Mouse (Mus musculus) megakaryocyte, embryonic 14.5 days (primary cell): ENCODE results near the gene Purb. TPM values are rescaled to one million over a fixed set of nuclear protein-coding genes. Genes with fewer than 3 reads are reported as not detected.
A peak's percentile ranks its signal among the peaks of the same experiment; 100 is the strongest.
"Not testable (repeated sequence)": the region's sequence is repeated elsewhere in the genome, so short reads cannot be mapped to it uniquely, and the experiment has no call there.

Source experiments
- H3K27me3 ChIP-seq: replicated peaks from 2 replicates; pipeline ENCODE3; 2012; ENCODE audit warnings: inconsistent platforms
- H3K36me3 ChIP-seq: replicated peaks from 2 replicates; pipeline ENCODE3; 2012; ENCODE audit warnings: low read length, inconsistent platforms, mixed read lengths
- H3K4me1 ChIP-seq: 2 replicates; pipeline ENCODE4 v1.6.1; 2012; ENCODE audit warnings: inconsistent platforms
- H3K4me3 ChIP-seq: replicated peaks from 2 replicates; pipeline ENCODE3; 2012; ENCODE audit warnings: moderate library complexity, mild to moderate bottlenecking, inconsistent platforms
- H3K9me3 ChIP-seq: 2 replicates; pipeline ENCODE4 v1.6.1; 2012; ENCODE audit warnings: inconsistent platforms
- FLI1 ChIP-seq: IDR thresholded peaks from 2 replicates; pipeline ENCODE4 v1.6.1; 2012; ENCODE audit warnings: low read length, inconsistent platforms, mixed read lengths
- GATA1 ChIP-seq: IDR thresholded peaks from 3 replicates; pipeline ENCODE4 v1.6.1; 2012; ENCODE audit warnings: mixed read lengths, low read length, inconsistent platforms, borderline replicate concordance
- polyA plus RNA-seq: library from polyadenylated mRNA; stranded (reverse); fragments of >175 nt; gene quantifications from 2 replicates; pipeline ENCODE4 v1.2.3, GENCODE M21; 2012; ENCODE audit warnings: low replicate concordance; ENCODE audit not compliant: insufficient read depth

The Purb gene
- polyA plus RNA-seq, 1 experiment, result 8.7 TPM

GRCm38 (mm10) chr11:6474381-6474780 lies 1.3 kb downstream of the Purb start:
- Histone ChIP-seq H3K9me3 (no peaks in the 10 kb centered on the region), H3K36me3 (peaks cover 23% of the 10 kb centered on the region), H3K27me3 (no peaks in the 10 kb centered on the region), H3K4me1 (peaks cover 46% of the 10 kb centered on the region), H3K4me3 (peak overlapping the region; percentile 99)
- TF ChIP-seq GATA1 (no peak), FLI1 (no peak)

GRCm38 (mm10) chr11:6472076-6472475 lies 3.6 kb downstream of the Purb start:
- Histone ChIP-seq H3K36me3 (peaks cover 44% of the 10 kb centered on the region), H3K27me3 (no peaks in the 10 kb centered on the region), H3K4me1 (peaks cover 45% of the 10 kb centered on the region), H3K4me3 (peak overlapping the region; percentile 99), H3K9me3 (no peaks in the 10 kb centered on the region)
- no peak for TF ChIP-seq GATA1
- no peak for TF ChIP-seq FLI1

GRCm38 (mm10) chr11:6471493-6471892 lies 4.2 kb downstream of the Purb start:
- Histone ChIP-seq H3K4me1 (peaks cover 45% of the 10 kb centered on the region), H3K27me3 (no peaks in the 10 kb centered on the region), H3K36me3 (peaks cover 50% of the 10 kb centered on the region), H3K4me3 (peak overlapping the region; percentile 99), H3K9me3 (no peaks in the 10 kb centered on the region)
- TF ChIP-seq GATA1 (no peak), FLI1 (no peak)

- Histone ChIP-seq H3K4me1 (peaks cover 47% of the 10 kb centered on the region), H3K36me3 (peaks cover 54% of the 10 kb centered on the region), H3K9me3 (no peaks in the 10 kb centered on the region), H3K27me3 (no peaks in the 10 kb centered on the region), H3K4me3 (peak overlapping the region; percentile 99)
- no peak for TF ChIP-seq FLI1
- no peak for TF ChIP-seq GATA1
These were observed 4.7 kb downstream of the Purb start for GRCm38 (mm10) chr11:6471054-6471453.

- H3K36me3 ChIP-seq, result peaks cover 52% of the 10 kb centered on the region
- peaks cover 51% of the 10 kb centered on the region for H3K4me1 ChIP-seq
- H3K27me3 ChIP-seq, result no peaks in the 10 kb centered on the region
- no peak for TF ChIP-seq FLI1
- TF ChIP-seq GATA1, result no peak
- no peak overlapping the region for H3K4me3 ChIP-seq
- H3K9me3 ChIP-seq, result no peaks in the 10 kb centered on the region
These were observed 7.2 kb downstream of the Purb start for GRCm38 (mm10) chr11:6468541-6468940.

- Histone ChIP-seq H3K9me3 (no peaks in the 10 kb centered on the region), H3K36me3 (peaks cover 39% of the 10 kb centered on the region), H3K4me1 (peaks cover 34% of the 10 kb centered on the region), H3K27me3 (no peaks in the 10 kb centered on the region), H3K4me3 (no peak overlapping the region)
- TF ChIP-seq GATA1 (no peak), FLI1 (no peak)
These were observed 10.6 kb downstream of the Purb start for GRCm38 (mm10) chr11:6465122-6465521.

GRCm38 (mm10) chr11:6463159-6463837 lies 12.4 kb downstream of the Purb start:
- peaks cover 4% of the 10 kb centered on the region; the same call in 1 of the 2 replicates for H3K9me3 ChIP-seq
- TF ChIP-seq GATA1 (no peak), FLI1 (no peak)
- no peak overlapping the region for H3K4me3 ChIP-seq
- H3K27me3 ChIP-seq, result no peaks in the 10 kb centered on the region
- peaks cover 26% of the 10 kb centered on the region for H3K36me3 ChIP-seq
- H3K4me1 ChIP-seq, result peaks cover 20% of the 10 kb centered on the region; the same call in 1 of the 2 replicates

GRCm38 (mm10) chr11:6456083-6456482 lies 19.6 kb downstream of the Purb start:
- Histone ChIP-seq H3K4me1 (peaks cover 16% of the 10 kb centered on the region), H3K4me3 (no peak overlapping the region), H3K27me3 (no peaks in the 10 kb centered on the region), H3K36me3 (no peaks in the 10 kb centered on the region), H3K9me3 (peaks cover 7% of the 10 kb centered on the region; the same call in 1 of the 2 replicates)
- no peak for TF ChIP-seq GATA1
- no peak for TF ChIP-seq FLI1

GRCm38 (mm10) chr11:6448155-6448554 lies 27.6 kb downstream of the Purb start:
- H3K27me3 ChIP-seq, H3K9me3 ChIP-seq, H3K36me3 ChIP-seq, H3K4me3 ChIP-seq: not testable (repeated sequence)
- peaks cover 14% of the 10 kb centered on the region for H3K4me1 ChIP-seq

GRCm38 (mm10) chr11:6447493-6447892 lies 28.2 kb downstream of the Purb start:
- H3K36me3 ChIP-seq, result no peaks in the 10 kb centered on the region
- no peaks in the 10 kb centered on the region for H3K27me3 ChIP-seq
- H3K4me1 ChIP-seq, result peaks cover 19% of the 10 kb centered on the region
- peak overlapping the region; percentile 42 for H3K4me3 ChIP-seq
- TF ChIP-seq GATA1 (no peak), FLI1 (no peak)
- H3K9me3 ChIP-seq, result no peaks in the 10 kb centered on the region

GRCm38 (mm10) chr11:6445951-6446350 lies 29.8 kb downstream of the Purb start:
- Histone ChIP-seq H3K4me3 (no peak overlapping the region), H3K4me1 (peaks cover 20% of the 10 kb centered on the region), H3K27me3 (no peaks in the 10 kb centered on the region), H3K36me3 (no peaks in the 10 kb centered on the region), H3K9me3 (no peaks in the 10 kb centered on the region)
- TF ChIP-seq FLI1 (no peak), GATA1 (no peak)
